Comparison of ENCODE assay signal across 8 mouse cellular contexts in genomic region chr11:85183284-85183779, GRCm38 (mm10). TPM values are rescaled to one million over a fixed set of nuclear protein-coding genes. Genes with fewer than 3 reads are reported as not detected.
DNase-seq lines count a peak whose midpoint lies in the region; ATAC-seq and TF ChIP-seq lines count a peak whose summit lies in the region.

No protein-coding gene starts in this region.

- peak overlapping the region; percentile 42 for H3K4me3 ChIP-seq in cortical plate, adult 2 months (ENCODE audit: insufficient read depth, low read length)
- peak overlapping the region; percentile 49 to 56 for H3K4me3 ChIP-seq in heart, embryonic 14.5 days (ENCODE audit: control insufficient read depth in 1 of 2, insufficient read depth in 1 of 2, low read depth in 1 of 2, low read length in 2 of 2)
- H3K4me3 ChIP-seq in liver, embryonic 12.5 days = peak overlapping the region; percentile 51
- peak overlapping the region; percentile 57 for H3K4me3 ChIP-seq in small intestine, adult 2 months (ENCODE audit: low read depth, low read length)

- H3K4me2 ChIP-seq in heart, embryonic 14.5 days (ENCODE audit: low read length) = peak overlapping the region; percentile 84
- peak overlapping the region; percentile 73 for H3K4me2 ChIP-seq in liver, embryonic 12.5 days

- H3K9ac ChIP-seq in heart, embryonic 14.5 days (ENCODE audit: low read length) = peak overlapping the region; percentile 73
- peak overlapping the region; percentile 67 for H3K9ac ChIP-seq in liver, embryonic 12.5 days

- no peak for TF ChIP-seq CTCF in cortical plate, adult 2 months (IDR thresholded peaks at IDR 0.05; ENCODE audit: extremely low read depth, insufficient read depth, low read length)
- no peak for TF ChIP-seq CTCF in small intestine, adult 2 months (IDR thresholded peaks at IDR 0.05; ENCODE audit: extremely low read depth, insufficient read length, insufficient replicate concordance, low read depth, low read length)

- no peaks in the 10 kb centered on the region for H3K27me3 ChIP-seq in heart, embryonic 14.5 days (ENCODE audit: control insufficient read depth, insufficient read depth, low read length)
- H3K27me3 ChIP-seq in liver, embryonic 12.5 days (replicated peaks) = no peaks in the 10 kb centered on the region
- H3K27me3 ChIP-seq in small intestine, adult 2 months (ENCODE audit: control insufficient read depth, insufficient read depth, low read length) = no peaks in the 10 kb centered on the region

- TF ChIP-seq POLR2A in cortical plate, adult 2 months (IDR thresholded peaks at IDR 0.05; ENCODE audit: extremely low read depth, insufficient read depth, low read length) = no peak
- TF ChIP-seq POLR2A in small intestine, adult 2 months (IDR thresholded peaks at IDR 0.05; ENCODE audit: low read depth, low read length) = no peak

- no peak overlapping the region for H3K27ac ChIP-seq in cortical plate, adult 2 months (ENCODE audit: insufficient read depth, low read length)
- H3K27ac ChIP-seq in heart, embryonic 14.5 days (replicated peaks in 1 of 2; ENCODE audit: control insufficient read depth in 1 of 2, insufficient read depth in 1 of 2, low read depth in 2 of 2, low read length in 2 of 2) = no peak overlapping the region
- H3K27ac ChIP-seq in liver, embryonic 12.5 days = no peak overlapping the region
- H3K27ac ChIP-seq in small intestine, adult 2 months (ENCODE audit: insufficient read depth, low read depth, low read length) = no peak overlapping the region

- 19% methylated on average over 13 of the region's 13 CpGs for WGBS in heart, embryonic 14.5 days
- WGBS in liver, embryonic 12.5 days (ENCODE audit: insufficient replicate concordance) = 34% methylated on average over 13 of the region's 13 CpGs
- WGBS in small intestine, adult 2 months = 20% methylated on average over 13 of the region's 13 CpGs

- 0 out of 2 replicates have a peak, but pooled peaks cover 4% of the 10 kb centered on the region for H3K36me3 ChIP-seq in heart, embryonic 14.5 days (ENCODE audit: control insufficient read depth, insufficient read depth, low read length)
- peaks cover 4% of the 10 kb centered on the region for H3K36me3 ChIP-seq in liver, embryonic 12.5 days
- H3K36me3 ChIP-seq in small intestine, adult 2 months (ENCODE audit: control insufficient read depth, insufficient read depth, low read length) = no peaks in the 10 kb centered on the region

- DNase-seq in kidney, adult 9 months = peak; percentile 7
- no peak for DNase-seq in kidney, postnatal 14 days
- DNase-seq in left cerebral cortex, adult 18-20 months (ENCODE audit: low spot score in 2 of 2) = no peak
- no peak for DNase-seq in layer of hippocampus, adult 9-11 months

- no peaks in the 10 kb centered on the region for H3K9me3 ChIP-seq in heart, embryonic 14.5 days (ENCODE audit: control insufficient read depth, low read length)
- no peaks in the 10 kb centered on the region for H3K9me3 ChIP-seq in liver, embryonic 12.5 days (replicated peaks)

- H3K4me1 ChIP-seq in cortical plate, adult 2 months (ENCODE audit: control insufficient read depth, insufficient read depth, low read length) = no peaks in the 10 kb centered on the region
- peaks cover 2 to 4% of the 10 kb centered on the region in 2 experiments; a peak in 2 of 4 replicates for H3K4me1 ChIP-seq in heart, embryonic 14.5 days (ENCODE audit: control insufficient read depth in 2 of 2, insufficient read depth in 2 of 2, low read length in 2 of 2)
- H3K4me1 ChIP-seq in liver, embryonic 12.5 days = peaks cover 15% of the 10 kb centered on the region
- peaks cover 5% of the 10 kb centered on the region; the same call in 1 of the 2 replicates for H3K4me1 ChIP-seq in small intestine, adult 2 months (ENCODE audit: control insufficient read depth, insufficient read depth, insufficient read length, low read length)

- ATAC-seq in heart, embryonic 14.5 days (ENCODE audit: insufficient number of reproducible peaks, insufficient read depth, low FRiP score, low read depth) = no peak
- 0 out of 2 replicates have a peak, but pooled peaks have one; percentile 14 for ATAC-seq in liver, embryonic 12.5 days

RNA-seq across cellular contexts. Expression of gene 1700125H20Rik, which starts 13.1 kb away (rescaled TPM):
- 0.23 TPM in 1 of 2 replicates, not detected in the other for polyA plus RNA-seq in cortical plate, adult 2 months (2012; rRNA removed)
- polyA plus RNA-seq in heart, embryonic 14.5 days (2014; fragmentation: Nextera tagmentation; extraction: Ambion mirVana) = not detected in 2 replicates
- polyA plus RNA-seq in liver, embryonic 12.5 days (2016; fragmentation: Nextera tagmentation; extraction: Ambion mirVana) = not detected in 2 replicates
- not detected in 2 replicates for polyA plus RNA-seq in small intestine, adult 2 months (2012; rRNA removed)
- not detected for total RNA-seq in left cerebral cortex, adult 18-20 months (2021)

RNA-seq across cellular contexts. Expression of gene Usp32, which starts 43.4 kb away (rescaled TPM):
- polyA plus RNA-seq in cortical plate, adult 2 months (2012; rRNA removed) = 55.0 and 57.3 TPM in 2 replicates
- polyA plus RNA-seq in heart, embryonic 14.5 days (2014; fragmentation: Nextera tagmentation; extraction: Ambion mirVana) = 6.2 and 7.3 TPM in 2 replicates
- 10.6 and 12.0 TPM in 2 replicates for polyA plus RNA-seq in liver, embryonic 12.5 days (2016; fragmentation: Nextera tagmentation; extraction: Ambion mirVana)
- polyA plus RNA-seq in small intestine, adult 2 months (2012; rRNA removed) = 0.63 and 2.8 TPM in 2 replicates
- total RNA-seq in left cerebral cortex, adult 18-20 months (2021) = 100 to 1,000 TPM; 116 to 119 TPM

RNA-seq across cellular contexts. Expression of gene Appbp2, which starts 51.6 kb away (rescaled TPM):
- polyA plus RNA-seq in cortical plate, adult 2 months (2012; rRNA removed) = 35.0 and 35.8 TPM in 2 replicates
- 47.4 and 50.2 TPM in 2 replicates for polyA plus RNA-seq in heart, embryonic 14.5 days (2014; fragmentation: Nextera tagmentation; extraction: Ambion mirVana)
- polyA plus RNA-seq in liver, embryonic 12.5 days (2016; fragmentation: Nextera tagmentation; extraction: Ambion mirVana) = 22.9 and 23.8 TPM in 2 replicates
- polyA plus RNA-seq in small intestine, adult 2 months (2012; rRNA removed) = 3.6 and 4.7 TPM in 2 replicates
- 10 to 100 TPM; 57.0 TPM for total RNA-seq in left cerebral cortex, adult 18-20 months (2021)
